18 mouse cellular contexts compared by ENCODE assay signal in genomic region chr1:57608423-57608679, GRCm38 (mm10).
DNase-seq lines count a peak whose midpoint lies in the region; ATAC-seq and TF ChIP-seq lines count a peak whose summit lies in the region.
"Had no signal": no experiment of that assay in that cellular context is flagged by ENCODE, and none has a peak within 500 bp of the region (broad histone marks: within the 10 kb centered on the region; RNA-seq: fewer than 3 reads in every experiment).

No protein-coding gene starts in this region.

- DNase-seq in hindbrain, embryonic 11.5 days (ENCODE audit: low spot score), result no peak
- DNase-seq in hindbrain, embryonic 14.5 days (ENCODE audit: low spot score), result no peak
- DNase-seq in hindbrain, postnatal 0 days (ENCODE audit: low spot score), result no peak
- DNase-seq in natural killer cell, adult 2 months (ENCODE audit: low spot score in 2 of 2), result no peak
- DNase-seq in left cerebral cortex, adult 18-20 months (ENCODE audit: low spot score in 2 of 2), result no peak
- no peak for DNase-seq in lung, postnatal 14 days
- DNase-seq: adrenal gland, postnatal 36 days; cerebellum, adult 18-20 months; cerebellum, postnatal 25 days; heart, postnatal 36 days; thymus, adult 18-20 months had no signal

- H3K27ac ChIP-seq in hindbrain, embryonic 11.5 days (ENCODE audit: low read depth, low read length), result no peak overlapping the region
- no peak overlapping the region for H3K27ac ChIP-seq in hindbrain, embryonic 14.5 days
- H3K27ac ChIP-seq in forebrain, embryonic 13.5 days, result peak overlapping the region; percentile 36
- H3K27ac ChIP-seq in hindbrain, postnatal 0 days, result no peak overlapping the region
- no peak overlapping the region for H3K27ac ChIP-seq in midbrain, embryonic 16.5 days (ENCODE audit: low read length)
- H3K27ac ChIP-seq: embryonic facial prominence, embryonic 13.5 days; heart, embryonic 13.5 days; liver, embryonic 14.5 days; neural tube, embryonic 12.5 days had no signal

- H3K4me3 ChIP-seq in hindbrain, embryonic 11.5 days (ENCODE audit: low read depth, low read length), result no peak overlapping the region
- H3K4me3 ChIP-seq in hindbrain, embryonic 14.5 days (replicated peaks; ENCODE audit: low read length), result no peak overlapping the region
- H3K4me3 ChIP-seq in forebrain, embryonic 13.5 days, result no peak overlapping the region
- H3K4me3 ChIP-seq in hindbrain, postnatal 0 days (ENCODE audit: low read length), result no peak overlapping the region
- H3K4me3 ChIP-seq in midbrain, embryonic 16.5 days (ENCODE audit: low read depth, low read length), result no peak overlapping the region
- H3K4me3 ChIP-seq: embryonic facial prominence, embryonic 13.5 days; heart, embryonic 13.5 days; neural tube, embryonic 12.5 days had no signal

- no peaks in the 10 kb centered on the region for H3K36me3 ChIP-seq in hindbrain, embryonic 11.5 days (ENCODE audit: control insufficient read depth, insufficient read depth, low read length)
- H3K36me3 ChIP-seq in hindbrain, embryonic 14.5 days (replicated peaks; ENCODE audit: control insufficient read depth, insufficient read depth), result no peaks in the 10 kb centered on the region
- H3K36me3 ChIP-seq in forebrain, embryonic 13.5 days (ENCODE audit: poor library complexity, severe bottlenecking), result no peaks in the 10 kb centered on the region
- H3K36me3 ChIP-seq in hindbrain, postnatal 0 days (ENCODE audit: insufficient read depth, low read length), result no peaks in the 10 kb centered on the region
- no peaks in the 10 kb centered on the region for H3K36me3 ChIP-seq in midbrain, embryonic 16.5 days (ENCODE audit: control insufficient read depth, insufficient read depth, low read length)
- H3K36me3 ChIP-seq: embryonic facial prominence, embryonic 13.5 days; heart, embryonic 13.5 days; neural tube, embryonic 12.5 days had no signal

- H3K9me3 ChIP-seq in hindbrain, embryonic 11.5 days (ENCODE audit: control insufficient read depth, low read length), result no peaks in the 10 kb centered on the region
- H3K9me3 ChIP-seq in hindbrain, embryonic 14.5 days (ENCODE audit: control insufficient read depth, low read length), result no peaks in the 10 kb centered on the region
- H3K9me3 ChIP-seq in forebrain, embryonic 13.5 days (replicated peaks), result no peaks in the 10 kb centered on the region
- H3K9me3 ChIP-seq in hindbrain, postnatal 0 days (ENCODE audit: low read length), result no peaks in the 10 kb centered on the region
- H3K9me3 ChIP-seq in midbrain, embryonic 16.5 days (replicated peaks; ENCODE audit: control insufficient read depth, low read length, poor library complexity, severe bottlenecking), result no peaks in the 10 kb centered on the region
- H3K9me3 ChIP-seq: embryonic facial prominence, embryonic 13.5 days; heart, embryonic 13.5 days; neural tube, embryonic 12.5 days had no signal

- no peak overlapping the region for H3K4me2 ChIP-seq in hindbrain, embryonic 11.5 days (replicated peaks; ENCODE audit: low read depth, low read length)
- no peak overlapping the region for H3K4me2 ChIP-seq in hindbrain, embryonic 14.5 days (replicated peaks)
- H3K4me2 ChIP-seq in forebrain, embryonic 13.5 days, result peak overlapping the region; percentile 8; the same call in 1 of the 2 replicates
- H3K4me2 ChIP-seq in hindbrain, postnatal 0 days (ENCODE audit: low read depth, low read length), result no peak overlapping the region
- H3K4me2 ChIP-seq in midbrain, embryonic 16.5 days (ENCODE audit: low read length), result no peak overlapping the region
- H3K4me2 ChIP-seq: embryonic facial prominence, embryonic 13.5 days; heart, embryonic 13.5 days; neural tube, embryonic 12.5 days had no signal

- 0 out of 2 replicates have a peak, but pooled peaks cover 2% of the 10 kb centered on the region for H3K4me1 ChIP-seq in hindbrain, embryonic 11.5 days (replicated peaks; ENCODE audit: control insufficient read depth, insufficient read depth, low read length)
- peaks cover 18% of the 10 kb centered on the region for H3K4me1 ChIP-seq in hindbrain, embryonic 14.5 days (replicated peaks; ENCODE audit: control insufficient read depth, insufficient read depth, low read length)
- H3K4me1 ChIP-seq in forebrain, embryonic 13.5 days, result peaks cover 33% of the 10 kb centered on the region
- no peaks in the 10 kb centered on the region for H3K4me1 ChIP-seq in hindbrain, postnatal 0 days (ENCODE audit: insufficient read depth, low read length)
- peaks cover 16% of the 10 kb centered on the region for H3K4me1 ChIP-seq in midbrain, embryonic 16.5 days (ENCODE audit: control insufficient read depth, insufficient read depth, low read length)

- TF ChIP-seq CTCF in hindbrain, postnatal 0 days (IDR thresholded peaks at IDR 0.05; ENCODE audit: low read depth), result no peak

- H3K27me3 ChIP-seq in hindbrain, embryonic 11.5 days (ENCODE audit: control insufficient read depth, insufficient read depth, low read length), result no peaks in the 10 kb centered on the region
- H3K27me3 ChIP-seq in hindbrain, embryonic 14.5 days (ENCODE audit: control insufficient read depth, insufficient read depth, low read length), result no peaks in the 10 kb centered on the region
- peaks cover 62% of the 10 kb centered on the region for H3K27me3 ChIP-seq in forebrain, embryonic 13.5 days
- H3K27me3 ChIP-seq in hindbrain, postnatal 0 days (ENCODE audit: insufficient read depth, low read length), result no peaks in the 10 kb centered on the region
- no peaks in the 10 kb centered on the region for H3K27me3 ChIP-seq in midbrain, embryonic 16.5 days (ENCODE audit: control insufficient read depth, insufficient read depth, low read depth, low read length)
- H3K27me3 ChIP-seq: embryonic facial prominence, embryonic 13.5 days; heart, embryonic 13.5 days; neural tube, embryonic 12.5 days had no signal

- 12% methylated on average over 2 of the region's 2 CpGs for WGBS in hindbrain, embryonic 11.5 days
- 23% methylated on average over 2 of the region's 2 CpGs for WGBS in hindbrain, embryonic 14.5 days
- 13% methylated on average over 2 of the region's 2 CpGs for WGBS in forebrain, embryonic 13.5 days
- WGBS in hindbrain, postnatal 0 days, result 30% methylated on average over 2 of the region's 2 CpGs
- WGBS in midbrain, embryonic 16.5 days, result 9% methylated on average over 2 of the region's 2 CpGs

- H3K9ac ChIP-seq in hindbrain, embryonic 11.5 days (ENCODE audit: low read depth, low read length), result no peak overlapping the region
- no peak overlapping the region for H3K9ac ChIP-seq in hindbrain, embryonic 14.5 days
- H3K9ac ChIP-seq in forebrain, embryonic 13.5 days, result no peak overlapping the region
- H3K9ac ChIP-seq in hindbrain, postnatal 0 days (replicated peaks; ENCODE audit: low read length), result no peak overlapping the region
- no peak overlapping the region for H3K9ac ChIP-seq in midbrain, embryonic 16.5 days (ENCODE audit: low read depth, low read length)
- H3K9ac ChIP-seq: embryonic facial prominence, embryonic 13.5 days; heart, embryonic 13.5 days; liver, embryonic 14.5 days; neural tube, embryonic 12.5 days had no signal

- 0 out of 2 replicates have a peak, but pooled peaks have one; percentile 39 for ATAC-seq in hindbrain, embryonic 11.5 days (ENCODE audit: low FRiP score)
- ATAC-seq in hindbrain, embryonic 14.5 days (ENCODE audit: low FRiP score), result no peak
- ATAC-seq in forebrain, embryonic 13.5 days, result peak; percentile 70; the same call in 1 of the 2 replicates
- peak; percentile 22; the same call in 1 of the 2 replicates for ATAC-seq in hindbrain, postnatal 0 days
- peak; percentile 37; the same call in 1 of the 2 replicates for ATAC-seq in midbrain, embryonic 16.5 days
- ATAC-seq: intestine, embryonic 16.5 days had no signal
